Mouse (Mus musculus): ENCODE results near the gene Zfyve28. TPM values are rescaled to one million over a fixed set of nuclear protein-coding genes. Genes with fewer than 3 reads are reported as not detected.
A peak's percentile ranks its signal among the peaks of the same experiment; 100 is the strongest.

Gene Zfyve28
- polyA plus RNA-seq, 1 experiment from 2014 or later = 0.21 TPM

DNA sequence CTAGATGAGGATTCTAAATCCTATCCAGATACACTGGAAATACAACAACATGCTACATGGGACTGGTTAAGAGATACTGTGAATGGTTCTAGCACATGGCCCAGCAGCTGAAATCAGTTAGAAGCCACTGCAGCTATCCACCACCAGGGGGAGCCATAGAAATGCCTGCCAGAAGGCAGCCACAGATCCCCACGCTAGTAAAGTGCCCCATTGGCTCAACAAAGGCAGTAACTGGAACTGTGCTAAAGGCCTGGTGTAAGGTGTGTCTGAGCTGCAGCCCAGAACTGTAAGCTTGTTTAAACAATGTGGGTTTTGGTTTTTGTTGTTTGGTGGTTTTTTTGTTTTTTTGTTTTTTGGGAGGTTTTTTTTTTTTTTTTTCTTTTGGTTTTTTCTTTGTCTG lies 78.0 kb downstream of the Zfyve28 start:
- ATAC-seq (ENCODE audit: insufficient read depth) = peak; percentile 78
- no peaks in the 10 kb centered on the region for H3K36me3 ChIP-seq (ENCODE audit: insufficient read depth)
- no peak overlapping the region for H3K4me2 ChIP-seq
- H3K27me3 ChIP-seq (ENCODE audit: insufficient read depth, low read length) = no peaks in the 10 kb centered on the region
- peak; percentile 91 for DNase-seq
- H3K4me3 ChIP-seq (ENCODE audit: low read depth, low read length) = no peak overlapping the region
- 0 out of 2 replicates have a peak, but pooled peaks cover 3% of the 10 kb centered on the region for H3K4me1 ChIP-seq (ENCODE audit: insufficient read depth)
- no peak overlapping the region for H3K27ac ChIP-seq (ENCODE audit: low read depth)
- WGBS = 7% methylated on average over 1 of the region's 1 CpGs
- no peak overlapping the region for H3K9ac ChIP-seq
- peak; percentile 97 for TF ChIP-seq CTCF (IDR thresholded peaks at IDR 0.05; ENCODE audit: low read depth)
- H3K9me3 ChIP-seq (ENCODE audit: low read depth, low read length) = no peaks in the 10 kb centered on the region

DNA sequence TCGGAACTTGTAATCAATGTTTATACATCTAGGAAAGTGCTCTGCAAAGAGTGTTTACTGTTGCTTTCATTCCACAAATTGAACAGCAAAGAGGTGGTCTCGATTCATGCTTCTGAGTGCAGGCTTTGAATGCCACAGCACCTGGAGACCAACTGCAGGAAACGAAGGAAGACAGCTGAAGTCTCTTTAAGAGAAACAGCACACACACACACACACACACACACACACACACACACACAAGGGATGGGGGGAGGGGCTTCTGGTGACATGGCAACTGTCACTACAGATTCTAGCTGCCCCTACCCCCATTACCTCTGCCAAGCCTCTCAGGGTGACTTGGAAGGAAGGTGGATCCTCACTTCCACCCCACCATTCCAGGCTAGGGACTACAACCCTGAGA lies 80.7 kb downstream of the Zfyve28 start:
- 0 out of 2 replicates have a peak, but pooled peaks cover 3% of the 10 kb centered on the region for H3K4me1 ChIP-seq (ENCODE audit: insufficient read depth)
- H3K27ac ChIP-seq (ENCODE audit: low read depth) = no peak overlapping the region
- H3K9ac ChIP-seq = no peak overlapping the region
- no peaks in the 10 kb centered on the region for H3K36me3 ChIP-seq (ENCODE audit: insufficient read depth)
- H3K4me3 ChIP-seq (ENCODE audit: low read depth, low read length) = no peak overlapping the region
- DNase-seq (no peak), ATAC-seq (ENCODE audit: insufficient read depth) (no peak)
- 25% methylated on average over 3 of the region's 3 CpGs for WGBS
- H3K27me3 ChIP-seq (ENCODE audit: insufficient read depth, low read length) = no peaks in the 10 kb centered on the region
- TF ChIP-seq CTCF (IDR thresholded peaks at IDR 0.05; ENCODE audit: low read depth) = no peak
- H3K4me2 ChIP-seq = no peak overlapping the region
- no peaks in the 10 kb centered on the region for H3K9me3 ChIP-seq (ENCODE audit: low read depth, low read length)

DNA sequence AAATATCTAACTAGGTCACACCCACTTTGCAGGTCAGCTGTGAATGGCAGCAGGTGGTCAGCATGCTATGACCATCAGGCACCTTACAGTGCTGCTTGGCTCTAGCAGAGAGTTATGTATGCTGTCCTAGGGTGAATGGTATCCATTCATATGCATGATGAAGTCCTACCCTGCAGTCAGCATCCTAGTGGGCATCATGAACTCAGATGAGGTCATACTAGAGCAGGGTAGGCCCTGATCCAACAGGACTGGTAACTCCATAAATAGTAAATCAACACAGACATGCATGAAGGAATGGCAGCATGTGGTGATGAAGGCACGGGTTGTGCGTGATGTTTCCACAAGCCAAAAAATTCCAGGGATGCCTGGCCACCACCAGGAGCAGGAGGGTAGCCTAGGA lies 82.5 kb downstream of the Zfyve28 start:
- Histone ChIP-seq H3K9me3 (ENCODE audit: low read depth, low read length) (no peaks in the 10 kb centered on the region), H3K4me3 (ENCODE audit: low read depth, low read length) (no peak overlapping the region), H3K36me3 (ENCODE audit: insufficient read depth) (no peaks in the 10 kb centered on the region), H3K27ac (ENCODE audit: low read depth) (no peak overlapping the region), H3K4me1 (ENCODE audit: insufficient read depth) (0 out of 2 replicates have a peak, but pooled peaks cover 6% of the 10 kb centered on the region), H3K9ac (no peak overlapping the region), H3K27me3 (ENCODE audit: insufficient read depth, low read length) (no peaks in the 10 kb centered on the region), H3K4me2 (no peak overlapping the region)
- TF ChIP-seq CTCF (IDR thresholded peaks at IDR 0.05; ENCODE audit: low read depth) = no peak
- 64% methylated on average over 2 of the region's 2 CpGs for WGBS
- no peak for DNase-seq
- no peak for ATAC-seq (ENCODE audit: insufficient read depth)

DNA sequence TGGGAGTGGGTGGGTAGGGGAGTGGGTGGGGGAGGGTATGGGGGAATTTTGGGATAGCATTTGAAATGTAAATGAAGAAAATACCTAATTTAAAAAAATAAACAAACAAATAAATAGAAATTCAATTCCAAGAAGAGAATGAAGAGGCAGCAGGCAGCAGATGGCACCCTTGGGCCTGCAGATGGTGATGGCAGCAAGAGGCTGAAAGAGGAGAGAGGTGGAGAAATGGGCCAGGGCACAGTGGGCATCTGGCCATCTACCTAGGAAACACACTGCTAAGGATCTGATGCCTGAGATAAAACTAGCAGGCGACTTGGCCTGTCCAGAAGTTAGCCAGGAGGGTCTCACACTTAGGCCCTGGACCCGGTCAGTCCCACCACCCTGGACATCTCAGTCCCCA lies 83.3 kb downstream of the Zfyve28 start:
- Histone ChIP-seq H3K4me1 (ENCODE audit: insufficient read depth) (0 out of 2 replicates have a peak, but pooled peaks cover 6% of the 10 kb centered on the region), H3K4me3 (ENCODE audit: low read depth, low read length) (no peak overlapping the region), H3K9ac (no peak overlapping the region), H3K27ac (ENCODE audit: low read depth) (no peak overlapping the region), H3K27me3 (ENCODE audit: insufficient read depth, low read length) (no peaks in the 10 kb centered on the region), H3K9me3 (ENCODE audit: low read depth, low read length) (no peaks in the 10 kb centered on the region), H3K36me3 (ENCODE audit: insufficient read depth) (no peaks in the 10 kb centered on the region), H3K4me2 (no peak overlapping the region)
- WGBS = 76% methylated on average over 2 of the region's 2 CpGs
- ATAC-seq (ENCODE audit: insufficient read depth) (no peak), DNase-seq (no peak)
- TF ChIP-seq CTCF (IDR thresholded peaks at IDR 0.05; ENCODE audit: low read depth) = no peak

DNA sequence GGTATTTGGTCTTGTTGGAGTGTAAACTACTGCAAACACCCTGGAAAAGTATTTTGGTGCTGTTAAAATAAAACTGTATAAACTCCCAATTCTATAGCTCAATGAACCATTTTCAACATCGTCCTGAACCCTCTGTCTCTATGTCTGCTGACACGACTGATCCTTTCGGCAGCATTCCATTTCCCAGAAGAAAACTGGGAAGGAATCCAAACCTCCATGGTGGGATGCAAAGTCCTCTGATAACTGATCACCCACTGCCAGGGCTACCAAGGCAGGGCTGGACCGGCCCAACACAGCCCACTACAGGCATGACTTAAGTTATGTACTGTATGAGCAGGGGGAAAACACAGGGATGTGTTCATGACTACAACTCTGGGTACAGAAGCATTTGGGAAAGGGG lies 86.2 kb downstream of the Zfyve28 start:
- Histone ChIP-seq H3K4me3 (ENCODE audit: low read depth, low read length) (no peak overlapping the region), H3K4me2 (no peak overlapping the region), H3K27me3 (ENCODE audit: insufficient read depth, low read length) (no peaks in the 10 kb centered on the region), H3K9me3 (ENCODE audit: low read depth, low read length) (no peaks in the 10 kb centered on the region), H3K27ac (ENCODE audit: low read depth) (no peak overlapping the region), H3K4me1 (ENCODE audit: insufficient read depth) (0 out of 2 replicates have a peak, but pooled peaks cover 3% of the 10 kb centered on the region), H3K36me3 (ENCODE audit: insufficient read depth) (no peaks in the 10 kb centered on the region), H3K9ac (no peak overlapping the region)
- ATAC-seq (ENCODE audit: insufficient read depth) = no peak
- DNase-seq = peak; percentile 70
- 36% methylated on average over 4 of the region's 4 CpGs for WGBS
- TF ChIP-seq CTCF (IDR thresholded peaks at IDR 0.05; ENCODE audit: low read depth) = no peak

DNA sequence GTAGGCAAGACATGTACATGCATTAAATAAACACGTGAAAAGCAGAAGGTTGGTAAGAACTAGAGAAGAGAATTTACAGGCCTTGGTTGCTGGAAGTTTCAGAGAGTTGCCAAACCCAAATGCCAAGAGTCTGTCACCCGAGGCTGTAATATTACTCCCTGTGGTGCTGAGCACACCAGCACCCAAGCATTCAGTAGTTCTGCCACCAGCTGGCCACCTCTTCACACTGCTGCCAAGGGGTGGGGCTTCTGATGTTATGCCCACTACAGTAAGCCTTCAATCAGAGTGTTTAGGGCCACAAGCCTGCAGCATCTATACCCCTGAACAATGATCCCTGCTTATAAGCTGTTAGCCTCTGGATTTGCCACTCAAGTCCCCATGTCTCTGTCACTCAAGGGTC lies 86.9 kb downstream of the Zfyve28 start:
- no peaks in the 10 kb centered on the region for H3K27me3 ChIP-seq (ENCODE audit: insufficient read depth, low read length)
- no peak overlapping the region for H3K4me2 ChIP-seq
- H3K27ac ChIP-seq (ENCODE audit: low read depth) = 0 out of 2 replicates have a peak overlapping the region, but pooled peaks have one; percentile 18
- WGBS = 49% methylated on average over 2 of the region's 2 CpGs
- TF ChIP-seq CTCF (IDR thresholded peaks at IDR 0.05; ENCODE audit: low read depth) = no peak
- H3K9ac ChIP-seq = no peak overlapping the region
- ATAC-seq (ENCODE audit: insufficient read depth) (no peak), DNase-seq (no peak)
- H3K4me3 ChIP-seq (ENCODE audit: low read depth, low read length) = no peak overlapping the region
- no peaks in the 10 kb centered on the region for H3K9me3 ChIP-seq (ENCODE audit: low read depth, low read length)
- 0 out of 2 replicates have a peak, but pooled peaks cover 3% of the 10 kb centered on the region for H3K4me1 ChIP-seq (ENCODE audit: insufficient read depth)
- no peaks in the 10 kb centered on the region for H3K36me3 ChIP-seq (ENCODE audit: insufficient read depth)

DNA sequence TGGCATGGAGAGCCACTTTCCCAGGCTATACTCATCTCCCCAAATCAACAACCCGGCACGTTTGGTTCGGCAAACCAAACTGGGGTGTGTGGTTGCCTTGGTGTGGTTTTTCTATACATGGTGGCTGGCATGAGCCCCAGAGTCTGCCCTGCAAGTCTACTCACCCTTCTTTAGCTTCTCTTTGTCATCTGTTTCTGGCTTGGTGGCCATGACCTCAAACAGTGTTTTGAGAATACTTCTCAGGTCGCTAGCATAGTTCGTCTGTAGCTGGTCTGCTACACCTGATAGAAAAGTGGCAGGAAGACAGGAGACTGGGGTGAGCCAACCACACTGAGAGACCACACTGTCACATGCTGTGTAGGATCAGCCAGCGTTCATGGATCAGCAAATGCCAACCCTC lies 89.6 kb downstream of the Zfyve28 start:
- H3K9ac ChIP-seq = no peak overlapping the region
- no peaks in the 10 kb centered on the region for H3K36me3 ChIP-seq (ENCODE audit: insufficient read depth)
- no peak overlapping the region for H3K27ac ChIP-seq (ENCODE audit: low read depth)
- H3K4me1 ChIP-seq (ENCODE audit: insufficient read depth) = 0 out of 2 replicates have a peak, but pooled peaks cover 3% of the 10 kb centered on the region
- ATAC-seq (ENCODE audit: insufficient read depth) = no peak
- no peak overlapping the region for H3K4me3 ChIP-seq (ENCODE audit: low read depth, low read length)
- 82% methylated on average over 6 of the region's 6 CpGs for WGBS
- no peak overlapping the region for H3K4me2 ChIP-seq
- H3K27me3 ChIP-seq (ENCODE audit: insufficient read depth, low read length) = no peaks in the 10 kb centered on the region
- no peaks in the 10 kb centered on the region for H3K9me3 ChIP-seq (ENCODE audit: low read depth, low read length)
- TF ChIP-seq CTCF (IDR thresholded peaks at IDR 0.05; ENCODE audit: low read depth) = no peak
- DNase-seq = no peak

DNA sequence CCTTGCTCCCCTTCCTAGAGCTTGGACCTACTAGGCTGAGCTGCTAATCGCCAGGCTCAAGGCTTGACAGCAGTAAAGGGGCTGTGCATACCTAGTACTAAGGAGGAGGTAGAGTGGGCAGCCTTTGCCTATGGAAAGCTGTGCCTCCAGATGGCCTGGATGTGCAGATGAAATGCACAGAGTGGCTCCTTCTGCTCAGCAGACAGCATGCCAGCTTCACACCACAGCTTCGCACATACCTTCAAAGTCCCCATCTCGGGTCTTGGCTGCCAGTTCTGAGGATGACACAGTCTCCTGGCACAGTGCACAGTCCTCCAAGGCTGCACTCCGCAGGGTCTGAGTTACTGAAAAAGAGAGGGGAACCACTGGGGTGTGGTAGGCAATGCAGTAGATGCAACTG lies 91.0 kb downstream of the Zfyve28 start:
- no peaks in the 10 kb centered on the region for H3K36me3 ChIP-seq (ENCODE audit: insufficient read depth)
- no peaks in the 10 kb centered on the region for H3K27me3 ChIP-seq (ENCODE audit: insufficient read depth, low read length)
- 75% methylated on average over 4 of the region's 4 CpGs for WGBS
- H3K9ac ChIP-seq = no peak overlapping the region
- no peak for DNase-seq
- H3K4me2 ChIP-seq = no peak overlapping the region
- H3K4me3 ChIP-seq (ENCODE audit: low read depth, low read length) = no peak overlapping the region
- no peaks in the 10 kb centered on the region for H3K9me3 ChIP-seq (ENCODE audit: low read depth, low read length)
- no peak for TF ChIP-seq CTCF (IDR thresholded peaks at IDR 0.05; ENCODE audit: low read depth)
- no peak overlapping the region for H3K27ac ChIP-seq (ENCODE audit: low read depth)
- 0 out of 2 replicates have a peak, but pooled peaks cover 3% of the 10 kb centered on the region for H3K4me1 ChIP-seq (ENCODE audit: insufficient read depth)
- ATAC-seq (ENCODE audit: insufficient read depth) = no peak
